Mouse (Mus musculus) olfactory bulb, adult 2 months (tissue): ENCODE results near the gene Ptprn2.

ENCODE experiments used
- CTCF ChIP-seq: fragments of 200-500 bp; IDR thresholded peaks from 2 replicates; pipeline ENCODE4 v1.5.1; 2012; ENCODE audit warnings: low read depth, mild to moderate bottlenecking, low read length, moderate library complexity; ENCODE audit not compliant: insufficient read depth
- POLR2A ChIP-seq: fragments of 200-500 bp; IDR thresholded peaks from 2 replicates; pipeline ENCODE4 v1.6.1; 2012; ENCODE audit warnings: mild to moderate bottlenecking, low read depth, low read length, moderate library complexity; ENCODE audit not compliant: insufficient read depth

- no peak for TF ChIP-seq CTCF
- TF ChIP-seq POLR2A = no peak
These were observed 15.1 kb downstream of the Ptprn2 start for GRCm38 (mm10) chr12:116500652-116501051.
